Mouse (Mus musculus): ENCODE measurements at regions not wholly inside any gene's neighbourhood (a gene's known extent, or its start where the extent isn't known, plus 50 kb on each side); places are given as distances from the start of the nearest gene placed in this dataset.

DNA sequence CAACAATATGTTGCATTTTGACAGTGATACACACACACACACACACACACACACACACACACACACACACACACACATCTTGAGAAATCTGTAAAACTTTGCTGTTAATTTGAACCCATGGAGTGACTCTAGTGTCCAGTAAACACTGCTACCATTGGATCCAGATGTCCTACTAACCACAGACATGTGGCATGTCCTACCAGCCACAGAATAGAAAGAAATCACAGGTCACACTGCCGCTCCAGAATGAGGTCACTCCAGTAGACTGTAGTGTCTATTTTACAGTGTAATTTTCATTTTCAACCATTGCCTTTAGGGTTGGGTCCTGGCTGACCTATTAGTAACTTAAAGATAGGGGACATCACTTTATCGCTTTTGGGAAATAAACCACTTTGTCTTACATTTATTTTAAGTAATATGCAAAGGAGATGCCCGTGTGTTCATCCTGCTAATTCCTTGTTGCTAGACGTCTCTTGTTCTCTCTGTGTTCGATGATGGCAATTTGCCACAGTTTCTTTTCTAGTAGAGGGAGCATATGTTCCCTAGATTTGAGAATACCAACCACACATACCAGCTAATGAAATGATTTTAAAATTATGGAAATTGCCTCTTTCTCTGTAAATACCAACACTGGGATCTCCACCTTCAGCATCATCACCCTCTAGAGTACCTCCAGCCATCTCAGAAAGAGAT lies 59.2 kb upstream of the Cdh6 start:
- WGBS = 86% methylated on average over 5 of the region's 5 CpGs
- Histone ChIP-seq H3K27me3 (no peaks in the 10 kb centered on the region), H3K4me3 (no peak overlapping the region), H3K27ac (replicated peaks) (no peak overlapping the region), H3K9me3 (no peaks in the 10 kb centered on the region), H3K4me1 (replicated peaks) (no peaks in the 10 kb centered on the region), H3K9ac (no peak overlapping the region), H3K4me2 (no peak overlapping the region), H3K36me3 (no peaks in the 10 kb centered on the region)
- no peak for ATAC-seq (ENCODE audit: low read depth)

DNA sequence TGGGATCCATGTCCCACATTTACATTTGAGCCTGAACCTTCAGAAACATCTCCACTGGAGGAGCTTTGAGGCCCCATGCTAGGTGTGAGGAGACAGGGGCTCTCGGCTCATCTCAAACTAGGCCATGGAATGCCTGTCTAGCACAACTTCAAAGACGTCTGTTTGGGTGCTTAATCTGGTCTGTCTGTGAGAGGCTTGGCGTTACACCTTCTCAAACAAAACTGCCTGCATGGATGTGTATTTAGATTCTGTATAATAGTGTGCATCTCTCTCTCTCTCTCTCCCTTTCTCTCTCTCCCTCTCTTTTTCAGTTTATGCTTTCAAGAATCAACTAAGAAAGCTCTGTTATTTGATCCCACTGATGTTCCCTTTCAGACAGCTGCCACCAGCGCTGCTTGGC lies 58.1 kb upstream of the Cdh6 start:
- ATAC-seq (ENCODE audit: low read depth) = no peak
- H3K36me3 ChIP-seq = no peaks in the 10 kb centered on the region
- 60% methylated on average over 4 of the region's 4 CpGs for WGBS
- H3K27ac ChIP-seq (replicated peaks) = no peak overlapping the region
- H3K27me3 ChIP-seq = no peaks in the 10 kb centered on the region
- H3K9me3 ChIP-seq = no peaks in the 10 kb centered on the region
- H3K4me1 ChIP-seq (replicated peaks) = no peaks in the 10 kb centered on the region
- no peak overlapping the region for H3K9ac ChIP-seq
- no peak overlapping the region for H3K4me2 ChIP-seq
- no peak overlapping the region for H3K4me3 ChIP-seq

DNA sequence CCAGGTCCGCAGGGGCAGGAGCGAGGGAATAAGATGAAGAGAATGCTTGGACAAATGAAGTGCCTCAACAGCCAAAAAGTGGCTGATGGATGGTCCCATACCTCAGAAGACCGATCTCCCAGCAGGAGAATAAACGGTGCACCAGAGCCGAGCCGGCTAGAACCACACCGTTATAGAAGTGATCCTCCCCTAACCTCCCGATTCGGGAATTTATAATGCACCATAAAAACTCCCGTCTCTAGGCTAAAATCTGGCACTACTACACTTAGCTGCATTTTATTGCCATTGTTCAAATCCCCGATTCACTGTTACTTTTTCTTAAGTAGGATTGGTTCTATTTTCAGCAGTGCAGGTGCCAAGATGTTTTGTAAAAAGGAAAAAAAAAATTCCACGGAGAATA lies 54.6 kb upstream of the Cdh6 start:
- 84% methylated on average over 12 of the region's 12 CpGs for WGBS

More for the DNA sequence above, 54.6 kb upstream of the Cdh6 start:
- H3K4me2 ChIP-seq = no peak overlapping the region
- H3K9me3 ChIP-seq = no peaks in the 10 kb centered on the region
- ATAC-seq (ENCODE audit: low read depth) = no peak
- H3K4me3 ChIP-seq = no peak overlapping the region
- no peak overlapping the region for H3K27ac ChIP-seq (replicated peaks)
- H3K27me3 ChIP-seq = no peaks in the 10 kb centered on the region
- H3K9ac ChIP-seq = no peak overlapping the region
- no peaks in the 10 kb centered on the region for H3K36me3 ChIP-seq
- H3K4me1 ChIP-seq (replicated peaks) = no peaks in the 10 kb centered on the region

Measured in neural tube, embryonic 13.5 days (tissue).